Mouse (Mus musculus): ENCODE measurements around the gene Rasgrf2. TPM values are rescaled to one million over a fixed set of nuclear protein-coding genes. Genes with fewer than 3 reads are reported as not detected.

The Rasgrf2 gene
- polyA plus RNA-seq, 1 experiment from 2014 or later, result 0.14 TPM

DNA sequence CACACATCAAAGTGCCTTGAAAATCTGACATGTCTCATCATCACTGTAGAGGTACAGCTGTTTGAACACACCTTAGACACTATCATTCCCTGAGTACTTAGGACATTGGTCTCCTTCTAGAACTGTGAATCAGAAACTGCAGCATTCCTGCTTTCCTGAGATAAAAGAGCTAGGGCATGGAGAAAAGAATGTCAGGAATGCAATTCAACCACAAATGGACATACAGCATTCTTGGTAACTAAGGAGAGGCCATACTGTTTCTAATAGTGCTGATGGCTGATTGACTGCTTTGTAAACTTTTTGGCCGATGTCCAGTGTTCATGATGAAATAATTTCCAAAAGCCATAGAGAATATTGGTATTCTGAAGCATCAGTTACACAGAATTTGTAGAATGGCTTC, 58.3 kb downstream of the Rasgrf2 start:
- WGBS, result 14% methylated on average over 1 of the region's 1 CpGs
- H3K4me1 ChIP-seq (ENCODE audit: control insufficient read depth, insufficient read depth, low read length), result no peaks in the 10 kb centered on the region
- H3K9ac ChIP-seq (replicated peaks; ENCODE audit: low read depth, low read length), result no peak overlapping the region
- no peak overlapping the region for H3K4me2 ChIP-seq (replicated peaks; ENCODE audit: low read depth, low read length)
- H3K36me3 ChIP-seq (ENCODE audit: control insufficient read depth, insufficient read depth, low read length), result no peaks in the 10 kb centered on the region
- ATAC-seq (ENCODE audit: insufficient number of reproducible peaks, insufficient read depth, low FRiP score, low read depth), result no peak
- H3K4me3 ChIP-seq (ENCODE audit: low read depth, low read length), result no peak overlapping the region
- no peaks in the 10 kb centered on the region for H3K27me3 ChIP-seq (ENCODE audit: control insufficient read depth, insufficient read depth, low read length)
- H3K27ac ChIP-seq (ENCODE audit: low read length), result no peak overlapping the region
- H3K9me3 ChIP-seq (ENCODE audit: control insufficient read depth, low read depth, low read length), result no peaks in the 10 kb centered on the region

DNA sequence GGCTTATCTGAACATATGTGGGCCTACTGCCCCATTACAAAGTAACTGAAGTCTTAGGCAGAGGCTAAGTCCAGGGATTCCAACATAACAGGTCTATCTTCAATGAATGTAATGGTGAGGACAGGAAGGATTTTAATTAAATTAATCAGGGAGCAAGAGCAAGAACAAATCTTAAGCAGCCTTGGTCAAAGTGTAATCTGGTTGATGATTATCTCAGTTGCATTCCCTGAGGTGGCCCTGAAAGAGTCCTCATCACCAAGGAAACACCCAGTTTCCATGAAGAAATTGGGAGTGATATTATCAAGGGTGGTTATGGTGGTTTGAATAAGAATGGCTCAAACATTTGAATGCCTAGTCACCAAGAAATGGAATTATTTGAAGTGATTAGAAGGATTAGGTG, 62.8 kb downstream of the Rasgrf2 start:
- Histone ChIP-seq H3K9me3 (ENCODE audit: control insufficient read depth, low read depth, low read length) (no peaks in the 10 kb centered on the region), H3K4me2 (replicated peaks; ENCODE audit: low read depth, low read length) (no peak overlapping the region), H3K36me3 (ENCODE audit: control insufficient read depth, insufficient read depth, low read length) (no peaks in the 10 kb centered on the region), H3K27me3 (ENCODE audit: control insufficient read depth, insufficient read depth, low read length) (no peaks in the 10 kb centered on the region), H3K9ac (replicated peaks; ENCODE audit: low read depth, low read length) (no peak overlapping the region), H3K4me1 (ENCODE audit: control insufficient read depth, insufficient read depth, low read length) (no peaks in the 10 kb centered on the region), H3K27ac (ENCODE audit: low read length) (no peak overlapping the region), H3K4me3 (ENCODE audit: low read depth, low read length) (no peak overlapping the region)
- ATAC-seq (ENCODE audit: insufficient number of reproducible peaks, insufficient read depth, low FRiP score, low read depth), result no peak

DNA sequence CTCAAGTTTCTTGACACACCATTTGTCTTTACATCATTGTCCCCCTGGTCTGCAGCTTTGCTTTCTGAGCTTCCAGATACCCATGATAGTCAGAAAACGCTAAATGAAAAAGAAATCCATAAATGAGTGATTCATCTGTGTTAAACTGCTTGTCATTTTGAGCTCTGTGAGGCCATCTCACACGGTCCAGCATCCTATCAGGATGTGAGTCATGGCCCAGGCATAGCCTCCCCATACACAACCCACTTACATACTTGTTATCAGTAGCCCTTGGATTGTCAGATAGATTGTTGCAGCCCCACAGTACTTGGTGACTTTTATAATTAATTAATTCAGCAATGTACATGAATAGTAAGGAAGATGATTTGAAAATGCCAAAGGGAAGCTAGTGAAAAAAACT, 63.6 kb downstream of the Rasgrf2 start:
- Histone ChIP-seq H3K27me3 (ENCODE audit: control insufficient read depth, insufficient read depth, low read length) (no peaks in the 10 kb centered on the region), H3K27ac (ENCODE audit: low read length) (no peak overlapping the region), H3K9ac (replicated peaks; ENCODE audit: low read depth, low read length) (no peak overlapping the region), H3K36me3 (ENCODE audit: control insufficient read depth, insufficient read depth, low read length) (no peaks in the 10 kb centered on the region), H3K4me3 (ENCODE audit: low read depth, low read length) (no peak overlapping the region), H3K9me3 (ENCODE audit: control insufficient read depth, low read depth, low read length) (no peaks in the 10 kb centered on the region), H3K4me2 (replicated peaks; ENCODE audit: low read depth, low read length) (no peak overlapping the region), H3K4me1 (ENCODE audit: control insufficient read depth, insufficient read depth, low read length) (no peaks in the 10 kb centered on the region)
- 63% methylated on average over 2 of the region's 2 CpGs for WGBS
- ATAC-seq (ENCODE audit: insufficient number of reproducible peaks, insufficient read depth, low FRiP score, low read depth), result no peak

DNA sequence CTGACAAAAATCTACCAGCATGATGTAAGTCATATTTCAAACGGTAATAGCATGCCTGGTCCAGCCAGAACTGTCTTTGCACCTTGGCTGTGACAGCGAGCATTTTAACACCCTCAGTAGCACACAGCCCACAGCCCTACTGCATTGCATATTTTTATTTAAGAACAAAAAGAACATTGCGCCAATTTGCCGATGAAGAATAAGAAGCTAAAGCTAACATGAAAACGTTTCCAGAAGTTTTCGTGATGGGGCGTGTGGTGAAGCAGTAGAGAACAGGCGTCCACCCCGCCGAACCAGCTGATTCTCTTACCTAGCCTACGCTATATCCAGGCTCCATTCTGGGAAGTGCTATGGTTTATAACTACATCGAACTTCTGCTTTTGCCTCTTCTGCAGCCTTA, 77.7 kb downstream of the Rasgrf2 start:
- H3K4me1 ChIP-seq (ENCODE audit: control insufficient read depth, insufficient read depth, low read length), result no peaks in the 10 kb centered on the region

DNA sequence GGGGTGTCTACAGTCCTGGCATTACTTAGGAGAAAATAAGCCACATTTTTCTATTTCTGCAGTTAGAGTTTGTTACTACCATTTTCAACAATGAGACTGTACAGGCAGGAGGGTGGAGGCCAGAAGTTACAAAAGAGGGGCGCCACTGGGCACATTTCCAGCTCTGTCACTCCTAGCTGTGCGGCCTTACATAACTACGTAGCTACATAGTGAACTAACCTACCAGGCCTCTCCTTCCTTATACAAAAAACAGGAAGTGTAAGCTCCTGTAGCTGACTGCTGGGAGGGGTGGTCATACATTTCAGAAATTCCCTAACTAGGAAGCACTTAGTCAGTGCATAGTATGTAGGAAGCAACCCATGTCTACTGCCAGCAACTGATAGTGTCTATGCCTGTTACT, 78.5 kb downstream of the Rasgrf2 start:
- H3K27me3 ChIP-seq (ENCODE audit: control insufficient read depth, insufficient read depth, low read length), result no peaks in the 10 kb centered on the region
- H3K4me3 ChIP-seq (ENCODE audit: low read depth, low read length), result no peak overlapping the region
- H3K9me3 ChIP-seq (ENCODE audit: control insufficient read depth, low read depth, low read length), result no peaks in the 10 kb centered on the region
- WGBS, result 81% methylated on average over 3 of the region's 3 CpGs
- no peak overlapping the region for H3K9ac ChIP-seq (replicated peaks; ENCODE audit: low read depth, low read length)
- H3K36me3 ChIP-seq (ENCODE audit: control insufficient read depth, insufficient read depth, low read length), result no peaks in the 10 kb centered on the region
- no peak for ATAC-seq (ENCODE audit: insufficient number of reproducible peaks, insufficient read depth, low FRiP score, low read depth)
- no peak overlapping the region for H3K27ac ChIP-seq (ENCODE audit: low read length)
- no peaks in the 10 kb centered on the region for H3K4me1 ChIP-seq (ENCODE audit: control insufficient read depth, insufficient read depth, low read length)
- no peak overlapping the region for H3K4me2 ChIP-seq (replicated peaks; ENCODE audit: low read depth, low read length)

More for the DNA sequence above, 77.7 kb downstream of the Rasgrf2 start:
- WGBS, result 92% methylated on average over 12 of the region's 12 CpGs
- H3K27me3 ChIP-seq (ENCODE audit: control insufficient read depth, insufficient read depth, low read length), result no peaks in the 10 kb centered on the region
- no peaks in the 10 kb centered on the region for H3K36me3 ChIP-seq (ENCODE audit: control insufficient read depth, insufficient read depth, low read length)
- H3K4me3 ChIP-seq (ENCODE audit: low read depth, low read length), result no peak overlapping the region
- H3K9ac ChIP-seq (replicated peaks; ENCODE audit: low read depth, low read length), result no peak overlapping the region
- H3K9me3 ChIP-seq (ENCODE audit: control insufficient read depth, low read depth, low read length), result no peaks in the 10 kb centered on the region
- no peak overlapping the region for H3K4me2 ChIP-seq (replicated peaks; ENCODE audit: low read depth, low read length)
- no peak for ATAC-seq (ENCODE audit: insufficient number of reproducible peaks, insufficient read depth, low FRiP score, low read depth)
- H3K27ac ChIP-seq (ENCODE audit: low read length), result no peak overlapping the region

DNA sequence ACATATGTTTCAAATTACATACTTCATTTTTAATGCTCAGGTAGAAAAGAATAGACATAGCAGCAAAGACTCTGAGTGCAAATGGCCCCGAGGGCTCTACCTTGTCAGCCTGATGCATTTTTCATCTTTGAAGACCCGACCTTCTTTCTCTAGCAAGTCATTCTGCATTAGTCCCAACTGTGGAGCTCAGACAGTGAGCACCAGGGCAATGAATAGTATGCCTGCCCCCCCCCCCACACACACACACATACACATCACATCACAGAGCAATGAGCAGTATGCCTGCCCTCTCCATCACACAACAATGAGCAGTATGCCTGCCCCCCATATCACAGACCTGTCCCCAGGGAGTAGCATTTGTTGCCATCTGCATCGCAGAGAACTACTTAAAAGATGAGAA, 80.2 kb downstream of the Rasgrf2 start:
- Histone ChIP-seq H3K27ac (ENCODE audit: low read length) (no peak overlapping the region), H3K36me3 (ENCODE audit: control insufficient read depth, insufficient read depth, low read length) (no peaks in the 10 kb centered on the region), H3K4me1 (ENCODE audit: control insufficient read depth, insufficient read depth, low read length) (no peaks in the 10 kb centered on the region), H3K9ac (replicated peaks; ENCODE audit: low read depth, low read length) (no peak overlapping the region), H3K9me3 (ENCODE audit: control insufficient read depth, low read depth, low read length) (no peaks in the 10 kb centered on the region), H3K4me3 (ENCODE audit: low read depth, low read length) (no peak overlapping the region), H3K4me2 (replicated peaks; ENCODE audit: low read depth, low read length) (no peak overlapping the region), H3K27me3 (ENCODE audit: control insufficient read depth, insufficient read depth, low read length) (no peaks in the 10 kb centered on the region)
- 61% methylated on average over 3 of the region's 3 CpGs for WGBS
- ATAC-seq (ENCODE audit: insufficient number of reproducible peaks, insufficient read depth, low FRiP score, low read depth), result no peak

DNA sequence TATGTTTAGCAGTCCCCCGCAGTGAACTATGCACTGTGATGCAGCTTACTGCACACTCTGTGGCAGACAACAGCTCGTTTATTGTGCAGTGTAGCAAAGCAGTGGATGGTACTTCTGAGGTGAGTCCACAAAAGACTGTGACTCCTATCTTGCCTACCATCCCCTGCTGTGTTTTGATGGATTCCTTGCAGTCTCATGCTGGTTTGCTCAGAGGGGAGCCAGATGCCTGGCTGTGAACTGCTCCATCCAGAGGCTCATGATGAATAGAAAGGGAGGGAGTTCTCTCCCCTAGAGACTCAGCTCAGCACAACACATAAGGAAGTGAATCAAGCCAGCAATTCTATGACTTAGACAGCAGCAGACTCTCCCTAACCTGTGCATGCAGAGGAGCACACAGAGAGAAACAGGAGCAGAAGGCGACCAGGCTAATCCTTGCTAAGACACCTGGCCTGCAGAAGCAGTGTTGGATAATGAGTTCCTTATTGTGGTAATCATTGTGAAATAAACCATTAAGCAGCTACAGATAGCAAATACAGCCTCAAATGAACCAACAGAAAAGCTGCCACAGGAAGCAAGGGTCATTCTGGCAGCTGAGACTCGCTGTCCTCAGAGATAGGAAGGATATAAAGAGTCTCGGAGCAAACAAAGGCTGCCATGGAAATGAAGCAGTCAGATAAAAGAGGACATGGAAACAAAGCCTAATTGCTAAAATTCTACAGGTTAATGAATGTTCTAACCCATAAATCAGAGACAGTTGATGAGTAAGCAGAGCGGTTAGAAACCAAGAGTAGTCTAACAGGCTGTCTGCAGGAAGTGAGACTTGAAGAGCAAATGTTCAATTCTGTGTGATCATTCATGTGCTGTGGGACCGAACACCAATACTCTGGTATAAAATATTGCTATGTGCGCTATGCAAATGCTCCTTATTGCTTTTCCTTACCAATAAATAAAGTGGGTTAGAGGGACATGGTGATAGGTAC, 89.6 kb downstream of the Rasgrf2 start:
- H3K9ac ChIP-seq (replicated peaks; ENCODE audit: low read depth, low read length), result no peak overlapping the region
- 52% methylated on average over 8 of the region's 8 CpGs for WGBS
- ATAC-seq (ENCODE audit: insufficient number of reproducible peaks, insufficient read depth, low FRiP score, low read depth), result no peak
- H3K36me3 ChIP-seq (ENCODE audit: control insufficient read depth, insufficient read depth, low read length), result no peaks in the 10 kb centered on the region
- H3K4me1 ChIP-seq (ENCODE audit: control insufficient read depth, insufficient read depth, low read length), result no peaks in the 10 kb centered on the region
- H3K4me3 ChIP-seq (ENCODE audit: low read depth, low read length), result no peak overlapping the region
- H3K27ac ChIP-seq (ENCODE audit: low read length), result no peak overlapping the region
- no peak overlapping the region for H3K4me2 ChIP-seq (replicated peaks; ENCODE audit: low read depth, low read length)
- H3K27me3 ChIP-seq (ENCODE audit: control insufficient read depth, insufficient read depth, low read length), result no peaks in the 10 kb centered on the region
- no peaks in the 10 kb centered on the region for H3K9me3 ChIP-seq (ENCODE audit: control insufficient read depth, low read depth, low read length)

DNA sequence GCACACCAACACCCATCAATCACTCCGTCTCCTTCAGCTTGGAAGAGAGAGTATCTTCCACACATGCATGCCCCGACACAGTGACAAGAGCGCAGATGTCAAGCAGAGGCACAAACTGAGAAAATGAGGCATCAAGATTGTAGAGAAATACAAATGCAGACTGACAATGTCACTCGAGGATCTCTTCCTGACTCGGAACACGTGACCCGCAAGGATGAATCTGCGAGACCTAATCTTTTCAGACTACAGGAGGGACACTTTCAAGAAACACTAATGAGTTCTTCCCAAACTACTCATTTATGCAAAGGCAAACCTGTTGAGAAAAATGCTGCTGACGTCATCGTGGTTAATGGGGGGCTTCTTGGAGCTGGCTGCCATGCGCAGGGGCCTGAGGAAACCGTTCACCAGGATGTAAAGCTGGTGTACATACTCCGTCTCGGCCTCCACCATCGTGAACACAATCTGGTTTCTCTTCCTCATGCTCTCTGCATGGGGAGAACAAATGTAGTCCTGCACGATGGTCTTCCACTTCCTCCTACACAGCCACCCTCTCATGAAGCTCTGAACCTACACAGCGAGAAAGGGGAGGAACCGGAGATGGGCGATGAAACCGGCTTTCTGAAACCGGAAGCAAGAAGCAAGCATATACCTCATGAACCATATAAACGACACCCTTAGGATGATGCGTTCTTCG, 100.9 kb downstream of the Rasgrf2 start:
- no peaks in the 10 kb centered on the region for H3K9me3 ChIP-seq (ENCODE audit: control insufficient read depth, low read depth, low read length)
- H3K27ac ChIP-seq (ENCODE audit: low read length), result no peak overlapping the region
- no peak overlapping the region for H3K4me3 ChIP-seq (ENCODE audit: low read depth, low read length)
- 87% methylated on average over 24 of the region's 24 CpGs for WGBS
- no peaks in the 10 kb centered on the region for H3K27me3 ChIP-seq (ENCODE audit: control insufficient read depth, insufficient read depth, low read length)
- ATAC-seq (ENCODE audit: insufficient number of reproducible peaks, insufficient read depth, low FRiP score, low read depth), result no peak
- H3K36me3 ChIP-seq (ENCODE audit: control insufficient read depth, insufficient read depth, low read length), result no peaks in the 10 kb centered on the region
- no peak overlapping the region for H3K9ac ChIP-seq (replicated peaks; ENCODE audit: low read depth, low read length)
- H3K4me1 ChIP-seq (ENCODE audit: control insufficient read depth, insufficient read depth, low read length), result no peaks in the 10 kb centered on the region
- H3K4me2 ChIP-seq (replicated peaks; ENCODE audit: low read depth, low read length), result no peak overlapping the region

Data from stomach, embryonic 14.5 days (tissue).